ENCODE assay signal across 9 mouse cellular contexts in the genomic region with DNA sequence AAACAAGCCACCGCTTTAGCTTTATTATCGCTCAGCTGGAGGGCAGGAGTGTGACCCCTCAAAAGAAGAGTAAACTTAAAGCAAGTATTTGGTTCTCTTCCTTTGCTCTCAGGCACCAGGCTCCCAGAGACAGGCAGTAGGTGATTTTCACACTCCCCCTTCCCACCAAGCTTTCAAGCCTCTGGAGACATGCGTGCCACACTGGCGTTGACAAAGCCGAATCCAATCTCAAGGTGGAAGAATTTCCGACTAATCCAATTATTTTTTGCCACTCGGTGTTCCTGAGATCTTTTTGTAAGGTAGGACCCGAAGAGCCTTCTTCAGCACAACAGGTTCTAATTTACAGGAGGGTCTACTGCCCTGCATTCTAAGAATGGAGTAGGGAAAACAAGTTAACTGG.
DNase-seq lines count a peak whose midpoint lies in the region; ATAC-seq and TF ChIP-seq lines count a peak whose summit lies in the region.
"Had no signal": no experiment of that assay in that cellular context is flagged by ENCODE, and none has a peak within 500 bp of the region (broad histone marks: within the 10 kb centered on the region; RNA-seq: fewer than 3 reads in every experiment).

No protein-coding gene starts in this region.

- no peak for ATAC-seq in heart, embryonic 16.5 days (replicated peaks; ENCODE audit: extremely low read depth, insufficient read depth, low FRiP score)
- ATAC-seq in hindbrain, embryonic 12.5 days (ENCODE audit: low FRiP score): no peak
- no peak for ATAC-seq in midbrain, embryonic 11.5 days (ENCODE audit: low FRiP score)

- H3K4me2 ChIP-seq in heart, embryonic 16.5 days (ENCODE audit: low read depth, low read length): peak overlapping the region; percentile 86
- H3K4me2 ChIP-seq in hindbrain, embryonic 12.5 days (replicated peaks): peak overlapping the region; percentile 88
- H3K4me2 ChIP-seq in midbrain, embryonic 11.5 days: peak overlapping the region; percentile 92

- no peaks in the 10 kb centered on the region for H3K9me3 ChIP-seq in heart, embryonic 16.5 days (replicated peaks; ENCODE audit: control insufficient read depth, low read length)
- H3K9me3 ChIP-seq in hindbrain, embryonic 12.5 days (replicated peaks): no peaks in the 10 kb centered on the region
- H3K9me3 ChIP-seq in midbrain, embryonic 11.5 days (ENCODE audit: control insufficient read depth, low read length): no peaks in the 10 kb centered on the region

- 11% methylated on average over 8 of the region's 8 CpGs for WGBS in heart, embryonic 16.5 days
- 6% methylated on average over 8 of the region's 8 CpGs for WGBS in hindbrain, embryonic 12.5 days
- WGBS in midbrain, embryonic 11.5 days: 5% methylated on average over 8 of the region's 8 CpGs

- H3K4me1 ChIP-seq in heart, embryonic 16.5 days (ENCODE audit: control insufficient read depth, insufficient read depth, low read length): peaks cover 11% of the 10 kb centered on the region
- H3K4me1 ChIP-seq in cortical plate, adult 2 months (ENCODE audit: control insufficient read depth, insufficient read depth, low read length): no peaks in the 10 kb centered on the region; the same call in 1 of the 2 replicates
- peaks cover 15% of the 10 kb centered on the region; the same call in 1 of the 2 replicates for H3K4me1 ChIP-seq in hindbrain, embryonic 12.5 days
- peaks cover 12% of the 10 kb centered on the region for H3K4me1 ChIP-seq in midbrain, embryonic 11.5 days (ENCODE audit: control insufficient read depth, insufficient read depth, low read length)

- H3K36me3 ChIP-seq in heart, embryonic 16.5 days (ENCODE audit: control insufficient read depth, insufficient read depth): no peaks in the 10 kb centered on the region
- H3K36me3 ChIP-seq in hindbrain, embryonic 12.5 days: no peaks in the 10 kb centered on the region
- no peaks in the 10 kb centered on the region for H3K36me3 ChIP-seq in midbrain, embryonic 11.5 days (ENCODE audit: control insufficient read depth, insufficient read depth, low read length)

- no peak overlapping the region for H3K27ac ChIP-seq in heart, embryonic 16.5 days (ENCODE audit: low read length)
- no peak overlapping the region; the same call in 1 of the 2 replicates for H3K27ac ChIP-seq in cortical plate, adult 2 months (ENCODE audit: insufficient read depth, low read length)
- peak overlapping the region; percentile 88 for H3K27ac ChIP-seq in hindbrain, embryonic 12.5 days
- H3K27ac ChIP-seq in midbrain, embryonic 11.5 days (ENCODE audit: low read depth, low read length): no peak overlapping the region

- TF ChIP-seq CTCF in cortical plate, adult 2 months (IDR thresholded peaks at IDR 0.05; ENCODE audit: extremely low read depth, insufficient read depth, low read length): no peak

- DNase-seq in heart, postnatal 4 days: no peak
- no peak for DNase-seq in midbrain, embryonic 11.5 days (ENCODE audit: low spot score, missing footprints)
- no peak for DNase-seq in ovary, adult 18-20 months (ENCODE audit: low spot score)
- no peak for DNase-seq in thymus, postnatal 4 days
- no peak for DNase-seq in Muller cell, postnatal 12 days (ENCODE audit: inconsistent ontology term)

- no peak for TF ChIP-seq POLR2A in cortical plate, adult 2 months (IDR thresholded peaks at IDR 0.05; ENCODE audit: extremely low read depth, insufficient read depth, low read length)

- H3K9ac ChIP-seq in heart, embryonic 16.5 days (ENCODE audit: low read length): peak overlapping the region; percentile 56; the same call in 1 of the 2 replicates
- H3K9ac ChIP-seq in hindbrain, embryonic 12.5 days: no peak overlapping the region
- peak overlapping the region; percentile 70 for H3K9ac ChIP-seq in midbrain, embryonic 11.5 days (ENCODE audit: low read length)

- peak overlapping the region; percentile 62 for H3K4me3 ChIP-seq in heart, embryonic 16.5 days (ENCODE audit: low read length)
- H3K4me3 ChIP-seq in cortical plate, adult 2 months (ENCODE audit: insufficient read depth, low read length): peak overlapping the region; percentile 61
- H3K4me3 ChIP-seq in hindbrain, embryonic 12.5 days: peak overlapping the region; percentile 72
- H3K4me3 ChIP-seq in midbrain, embryonic 11.5 days (ENCODE audit: low read depth, low read length): peak overlapping the region; percentile 69

- H3K27me3 ChIP-seq in heart, embryonic 16.5 days (ENCODE audit: control insufficient read depth, insufficient read depth, low read length): peaks cover 66% of the 10 kb centered on the region
- H3K27me3 ChIP-seq in hindbrain, embryonic 12.5 days: peaks cover 15% of the 10 kb centered on the region
- peaks cover 10% of the 10 kb centered on the region for H3K27me3 ChIP-seq in midbrain, embryonic 11.5 days (ENCODE audit: control insufficient read depth, insufficient read depth, low read length)
- H3K27me3 ChIP-seq: CH12.LX had no signal
